Mouse (Mus musculus) midbrain, embryonic 12.5 days (tissue): Measurements from ENCODE around the gene Snx9. TPM values are rescaled to one million over a fixed set of nuclear protein-coding genes. Genes with fewer than 3 reads are reported as not detected.

ENCODE experiments used
- ATAC-seq: fragments of 200-750 bp; cut with Nextera tagmentation; 2 replicates; pipeline ENCODE4 v1.8.0; 2017; ENCODE audit warnings: low read depth, moderate TSS enrichment, moderate library complexity; ENCODE audit not compliant: low FRiP score
- H3K27ac ChIP-seq: fragments of 300-500 bp; sonication (generic); replicated peaks from 2 replicates; pipeline ENCODE4 v1.5.1; 2016; ENCODE audit warnings: mild to moderate bottlenecking
- H3K27me3 ChIP-seq: fragments of 300-500 bp; sonication (generic); 2 replicates; pipeline ENCODE4 v1.6.1; 2016; ENCODE audit warnings: mild to moderate bottlenecking
- H3K36me3 ChIP-seq: fragments of 300-500 bp; sonication (generic); 2 replicates; pipeline ENCODE4 v1.6.1; 2016
- H3K4me1 ChIP-seq: fragments of 300-500 bp; sonication (generic); 2 replicates; pipeline ENCODE4 v1.6.1; 2016
- H3K4me2 ChIP-seq: fragments of 300-500 bp; sonication (generic); replicated peaks from 2 replicates; pipeline ENCODE4 v1.6.1; 2016; ENCODE audit warnings: mild to moderate bottlenecking, moderate library complexity
- H3K4me3 ChIP-seq: fragments of 300-500 bp; sonication (generic); 2 replicates; pipeline ENCODE4 v1.5.1; 2016; ENCODE audit warnings: mild to moderate bottlenecking
- H3K9ac ChIP-seq: fragments of 300-500 bp; sonication (generic); replicated peaks from 2 replicates; pipeline ENCODE4 v1.6.1; 2016; ENCODE audit warnings: mild to moderate bottlenecking, moderate library complexity
- H3K9me3 ChIP-seq: fragments of 300-500 bp; sonication (generic); 2 replicates; pipeline ENCODE4 v1.6.1; 2016; ENCODE audit warnings: mild to moderate bottlenecking
- WGBS: fragments of 180-500 bp; shearing (Covaris S2); methylation state at CpG from one replicate; pipeline ENCODE4 v1.1.7; 2016; 5-methylcytosine and 5-hydroxymethylcytosine counted together
- polyA plus RNA-seq: library from polyadenylated mRNA; unstranded; fragments of >200 nt; fragmentation: Nextera tagmentation; extraction: Ambion mirVana; gene quantifications from 2 replicates; pipeline ENCODE4 v1.2.1, GENCODE M21; 2016

The Snx9 gene
- polyA plus RNA-seq, 1 experiment from 2014 or later, result 16.3 TPM

DNA sequence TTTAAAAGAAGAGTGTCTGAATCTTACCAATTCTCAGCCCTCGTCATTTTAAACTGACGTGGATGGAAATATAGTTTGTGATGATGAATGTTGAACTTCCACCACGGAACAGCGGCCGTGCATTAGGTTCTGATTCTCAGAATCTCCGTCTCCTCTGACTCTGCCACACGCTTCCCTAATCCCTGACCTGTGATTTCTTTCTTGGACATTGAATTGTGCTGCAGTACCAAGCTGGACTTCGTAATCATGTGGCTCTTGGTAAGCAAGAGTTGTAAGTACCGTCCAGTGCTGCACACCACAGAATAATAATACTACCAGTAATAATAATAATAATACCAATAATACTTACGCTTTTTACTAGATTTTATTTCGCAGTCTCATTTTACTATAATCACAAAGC lies 29.6 kb downstream of the Snx9 start:
- Histone ChIP-seq H3K4me3 (no peak overlapping the region), H3K9me3 (no peaks in the 10 kb centered on the region), H3K27ac (no peak overlapping the region), H3K4me2 (no peak overlapping the region), H3K4me1 (peaks cover 3% of the 10 kb centered on the region; the same call in 1 of the 2 replicates), H3K27me3 (no peaks in the 10 kb centered on the region), H3K9ac (no peak overlapping the region), H3K36me3 (no peaks in the 10 kb centered on the region)
- no peak for ATAC-seq
- 92% methylated on average over 11 of the region's 11 CpGs for WGBS

DNA sequence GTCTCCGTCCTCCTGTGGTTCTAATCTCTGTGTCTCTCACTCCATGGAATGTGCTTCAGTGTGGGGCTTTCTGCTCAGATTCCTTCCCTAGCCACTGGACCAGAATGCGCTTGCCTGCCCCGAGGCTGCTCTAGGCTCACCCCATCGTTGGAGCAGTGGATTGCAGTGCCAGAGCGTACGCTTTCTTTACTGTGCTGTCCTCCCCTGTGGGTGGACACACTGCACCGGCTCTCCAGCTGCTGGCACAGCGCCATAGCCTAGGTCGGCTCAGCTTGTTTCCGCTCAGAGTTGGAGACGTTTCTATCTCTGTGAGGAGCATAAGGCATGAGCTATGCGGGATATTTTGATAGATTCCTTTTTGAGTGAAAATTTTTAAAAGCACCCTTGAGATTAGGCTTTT lies 31.4 kb downstream of the Snx9 start:
- Histone ChIP-seq H3K36me3 (no peaks in the 10 kb centered on the region), H3K9ac (no peak overlapping the region), H3K4me2 (no peak overlapping the region), H3K4me1 (peaks cover 3% of the 10 kb centered on the region; the same call in 1 of the 2 replicates), H3K4me3 (no peak overlapping the region), H3K27ac (no peak overlapping the region), H3K9me3 (no peaks in the 10 kb centered on the region), H3K27me3 (no peaks in the 10 kb centered on the region)
- 77% methylated on average over 12 of the region's 12 CpGs for WGBS
- no peak for ATAC-seq

- Histone ChIP-seq H3K4me1 (peaks cover 3% of the 10 kb centered on the region; the same call in 1 of the 2 replicates), H3K4me3 (no peak overlapping the region), H3K27ac (no peak overlapping the region), H3K9me3 (no peaks in the 10 kb centered on the region), H3K36me3 (no peaks in the 10 kb centered on the region), H3K4me2 (no peak overlapping the region), H3K27me3 (no peaks in the 10 kb centered on the region), H3K9ac (no peak overlapping the region)
- 94% methylated on average over 1 of the region's 1 CpGs for WGBS
- ATAC-seq, result no peak
Measured at GRCm38 (mm10) chr17:5874565-5874964, 33.4 kb downstream of the Snx9 start.

DNA sequence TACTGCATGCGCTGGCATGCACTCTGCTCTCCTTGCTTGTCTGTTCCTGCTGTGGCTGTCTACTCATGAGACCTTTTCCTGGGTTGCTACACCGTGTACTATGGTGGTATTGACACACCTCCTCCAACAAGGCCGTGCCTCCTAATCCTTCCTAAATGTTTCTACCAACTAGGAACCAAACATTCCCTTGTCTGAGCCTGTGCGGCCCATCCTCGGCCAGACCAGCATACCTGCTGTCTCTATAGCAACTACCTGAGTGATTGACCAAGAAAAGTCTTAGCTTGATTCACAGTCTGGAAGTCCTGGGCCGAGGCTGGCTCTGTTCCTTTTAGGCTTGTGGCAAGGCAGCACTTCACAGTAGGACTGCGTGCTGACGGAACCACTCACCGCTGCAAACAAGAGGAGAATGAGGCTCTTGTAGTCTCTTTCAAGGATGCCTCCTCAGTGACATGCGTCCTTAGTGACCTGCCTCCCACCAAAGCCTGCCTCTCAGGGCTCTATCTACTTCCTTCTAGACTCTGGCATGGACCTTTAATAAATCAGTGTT lies 36.6 kb downstream of the Snx9 start:
- Histone ChIP-seq H3K4me3 (no peak overlapping the region), H3K4me2 (no peak overlapping the region)
- 70% methylated on average over 10 of the region's 10 CpGs for WGBS

DNA sequence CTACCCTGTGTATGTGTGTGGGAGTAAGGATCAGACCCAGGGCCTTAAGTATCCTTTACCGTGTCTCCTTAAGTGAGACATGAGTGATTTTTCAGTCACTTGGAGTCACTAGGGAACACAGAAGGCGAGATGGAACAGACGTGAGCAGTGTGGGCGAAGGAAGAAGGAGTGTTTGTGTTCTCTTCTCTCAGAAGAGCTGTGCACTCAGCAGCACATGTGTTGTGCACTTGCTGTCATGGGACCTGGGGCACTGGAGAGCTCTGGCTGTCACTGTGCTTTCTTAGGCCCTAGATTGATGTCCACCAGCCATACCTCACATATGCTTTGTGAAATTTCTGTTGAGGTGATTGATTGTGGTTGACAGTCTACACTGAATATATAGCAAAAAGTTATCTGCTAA lies 37.7 kb downstream of the Snx9 start:
- Histone ChIP-seq H3K4me2 (no peak overlapping the region), H3K4me1 (no peaks in the 10 kb centered on the region), H3K9ac (no peak overlapping the region), H3K36me3 (no peaks in the 10 kb centered on the region), H3K9me3 (no peaks in the 10 kb centered on the region), H3K27me3 (no peaks in the 10 kb centered on the region), H3K4me3 (no peak overlapping the region), H3K27ac (no peak overlapping the region)
- 97% methylated on average over 4 of the region's 4 CpGs for WGBS
- ATAC-seq, result no peak

More for the DNA sequence above, 36.6 kb downstream of the Snx9 start:
- Histone ChIP-seq H3K36me3 (no peaks in the 10 kb centered on the region), H3K27me3 (no peaks in the 10 kb centered on the region), H3K4me1 (no peaks in the 10 kb centered on the region), H3K9me3 (no peaks in the 10 kb centered on the region), H3K9ac (no peak overlapping the region), H3K27ac (no peak overlapping the region)
- no peak for ATAC-seq

DNA sequence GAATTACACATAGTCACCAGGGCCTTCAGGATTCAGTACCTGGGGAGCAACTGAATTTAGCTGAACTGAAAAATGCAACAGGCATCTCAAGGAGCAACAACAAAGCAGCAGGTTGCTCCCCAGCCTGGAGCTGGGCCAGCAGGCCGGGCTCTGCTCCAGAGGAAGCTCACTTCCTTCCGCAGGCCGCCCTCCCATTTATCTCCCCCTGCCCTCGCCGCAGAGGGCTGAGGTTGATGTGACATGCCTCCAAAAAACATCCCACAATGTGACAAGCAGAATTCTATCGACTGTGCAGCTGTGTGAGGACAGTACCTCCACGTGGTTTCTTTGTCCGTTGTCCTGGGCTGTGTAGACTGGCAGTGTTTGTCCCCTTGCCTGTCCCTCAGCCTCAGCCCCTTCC lies 44.3 kb downstream of the Snx9 start:
- H3K4me1 ChIP-seq, result 0 out of 2 replicates have a peak, but pooled peaks cover 6% of the 10 kb centered on the region
- H3K27me3 ChIP-seq, result no peaks in the 10 kb centered on the region
- 69% methylated on average over 8 of the region's 8 CpGs for WGBS
- H3K4me3 ChIP-seq, result no peak overlapping the region
- peak overlapping the region; percentile 61; the same call in 1 of the 2 replicates for H3K27ac ChIP-seq
- ATAC-seq, result no peak
- H3K36me3 ChIP-seq, result no peaks in the 10 kb centered on the region
- no peaks in the 10 kb centered on the region for H3K9me3 ChIP-seq
- no peak overlapping the region for H3K9ac ChIP-seq
- H3K4me2 ChIP-seq, result no peak overlapping the region

- no peak overlapping the region for H3K9ac ChIP-seq
- no peak overlapping the region for H3K27ac ChIP-seq
Measured at GRCm38 (mm10) chr17:5886181-5886810, 45.2 kb downstream of the Snx9 start.

GRCm38 (mm10) chr17:5886943-5887800 lies 46.0 kb downstream of the Snx9 start:
- 76% methylated on average over 20 of the region's 20 CpGs for WGBS
- H3K4me1 ChIP-seq, result 0 out of 2 replicates have a peak, but pooled peaks cover 6% of the 10 kb centered on the region
- no peak overlapping the region for H3K4me3 ChIP-seq
- no peak overlapping the region for H3K27ac ChIP-seq
- H3K27me3 ChIP-seq, result no peaks in the 10 kb centered on the region
- no peak overlapping the region for H3K4me2 ChIP-seq
- H3K9ac ChIP-seq, result no peak overlapping the region
- H3K36me3 ChIP-seq, result no peaks in the 10 kb centered on the region
- H3K9me3 ChIP-seq, result no peaks in the 10 kb centered on the region
- no peak for ATAC-seq

More at GRCm38 (mm10) chr17:5886181-5886810, 45.2 kb downstream of the Snx9 start:
- H3K4me3 ChIP-seq, result no peak overlapping the region
- no peak overlapping the region for H3K4me2 ChIP-seq
- ATAC-seq, result no peak
- no peaks in the 10 kb centered on the region for H3K36me3 ChIP-seq
- H3K27me3 ChIP-seq, result no peaks in the 10 kb centered on the region
- 77% methylated on average over 6 of the region's 6 CpGs for WGBS
- no peaks in the 10 kb centered on the region for H3K9me3 ChIP-seq
- 0 out of 2 replicates have a peak, but pooled peaks cover 6% of the 10 kb centered on the region for H3K4me1 ChIP-seq

- ATAC-seq, result no peak
- Histone ChIP-seq H3K27me3 (no peaks in the 10 kb centered on the region), H3K4me3 (no peak overlapping the region)
Measured at GRCm38 (mm10) chr17:5890429-5890828, 49.3 kb downstream of the Snx9 start.

DNA sequence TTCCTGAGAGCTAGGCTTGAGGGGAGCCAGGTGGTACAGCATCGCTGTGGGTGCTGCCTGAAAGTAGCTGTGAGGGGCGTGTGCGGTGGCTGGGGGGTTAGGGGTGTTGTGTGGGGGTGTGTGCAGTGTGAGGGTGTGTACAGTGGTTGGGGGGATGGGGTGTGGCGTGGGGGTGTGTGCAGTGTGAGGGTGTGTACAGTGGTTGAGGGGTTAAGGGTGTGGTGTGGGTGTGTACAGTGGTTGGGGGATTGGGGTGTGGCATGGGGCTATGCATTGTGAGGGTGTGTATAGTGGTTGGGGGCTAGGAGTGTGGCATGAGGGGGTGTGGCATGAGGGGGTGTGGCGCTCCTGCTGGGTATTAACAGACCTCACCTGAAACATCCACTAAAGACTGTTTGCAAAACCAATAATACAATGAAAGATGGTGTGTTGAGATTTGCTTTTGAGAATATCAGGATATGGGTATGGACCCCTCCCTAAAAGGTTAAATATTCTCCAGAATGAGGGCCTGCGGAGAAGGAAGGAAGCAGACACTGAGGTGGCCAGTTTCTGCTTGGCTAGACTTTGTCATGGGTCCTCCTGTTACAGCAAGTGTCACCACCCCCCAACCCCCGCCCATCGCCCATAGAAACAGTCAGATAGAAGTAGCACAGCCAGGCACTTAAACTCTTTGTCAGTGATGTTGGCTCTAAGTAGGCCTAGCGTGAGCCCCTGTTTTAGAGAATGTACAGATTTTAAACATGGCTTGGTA lies 51.0 kb downstream of the Snx9 start:
- H3K36me3 ChIP-seq, result no peaks in the 10 kb centered on the region
- no peak overlapping the region for H3K4me2 ChIP-seq
- H3K9me3 ChIP-seq, result no peaks in the 10 kb centered on the region
- ATAC-seq, result no peak; the same call in 1 of the 2 replicates
- H3K27ac ChIP-seq, result no peak overlapping the region
- 86% methylated on average over 9 of the region's 9 CpGs for WGBS
- H3K27me3 ChIP-seq, result no peaks in the 10 kb centered on the region
- no peak overlapping the region for H3K9ac ChIP-seq
- no peak overlapping the region for H3K4me3 ChIP-seq
- H3K4me1 ChIP-seq, result peaks cover 6% of the 10 kb centered on the region

More at GRCm38 (mm10) chr17:5890429-5890828, 49.3 kb downstream of the Snx9 start:
- Histone ChIP-seq H3K9ac (no peak overlapping the region), H3K4me2 (no peak overlapping the region), H3K36me3 (no peaks in the 10 kb centered on the region), H3K4me1 (peaks cover 6% of the 10 kb centered on the region), H3K27ac (no peak overlapping the region), H3K9me3 (no peaks in the 10 kb centered on the region)
- 50% methylated on average over 8 of the region's 8 CpGs for WGBS

GRCm38 (mm10) chr17:5893092-5893491 lies 52.0 kb downstream of the Snx9 start:
- H3K9ac ChIP-seq, result no peak overlapping the region
- H3K27me3 ChIP-seq, result no peaks in the 10 kb centered on the region
- no peaks in the 10 kb centered on the region for H3K9me3 ChIP-seq
- H3K4me2 ChIP-seq, result no peak overlapping the region
- WGBS, result 24% methylated on average over 7 of the region's 7 CpGs
- H3K4me3 ChIP-seq, result no peak overlapping the region
- no peak overlapping the region for H3K27ac ChIP-seq
- no peaks in the 10 kb centered on the region for H3K36me3 ChIP-seq
- H3K4me1 ChIP-seq, result peaks cover 6% of the 10 kb centered on the region
- ATAC-seq, result no peak
